Mouse (Mus musculus) small intestine, adult 2 months (tissue): ENCODE data around the gene Rcan1.

Source experiments
- CTCF ChIP-seq: fragments of 200-500 bp; IDR thresholded peaks from 2 replicates; pipeline ENCODE4 v1.5.1; 2012; ENCODE audit warnings: low read depth, mild to moderate bottlenecking, control low read depth, inconsistent platforms, low read length, moderate library complexity, mixed read lengths; ENCODE audit not compliant: insufficient replicate concordance, insufficient read length; ENCODE audit errors: extremely low read depth
- POLR2A ChIP-seq: fragments of 200-500 bp; IDR thresholded peaks from 2 replicates; pipeline ENCODE4 v1.6.1; 2012; ENCODE audit warnings: low read depth, mild to moderate bottlenecking, control low read depth, inconsistent platforms, low read length, moderate library complexity

DNA sequence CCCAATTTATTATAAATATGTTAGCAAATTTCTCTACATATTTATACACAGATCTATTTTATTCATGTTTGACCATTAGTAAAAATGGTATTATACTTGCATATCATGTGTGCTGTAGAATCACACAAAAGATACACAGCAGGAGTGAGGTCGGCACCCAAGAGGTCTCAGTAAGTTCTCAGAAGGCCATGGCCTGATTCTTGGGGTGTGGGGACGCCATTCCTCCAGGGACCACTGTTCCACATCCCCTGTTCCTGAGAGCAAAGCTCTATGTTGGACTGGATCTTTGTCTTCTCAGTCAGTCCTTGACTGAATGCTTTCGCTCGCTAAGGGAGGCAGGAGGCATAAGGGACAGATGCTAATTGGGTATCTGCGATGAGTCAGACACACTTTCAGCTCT, 14.8 kb upstream of the Rcan1 start, which contains the start of gene Clic6:
- TF ChIP-seq CTCF (no peak), POLR2A (no peak)
